Mouse (Mus musculus) MEL-GATA-1-ER (cell line): ENCODE measurements around the gene Tmem182.

Experiments used
- DNase-seq: peaks from one replicate; pipeline ENCODE4 v3.0.0-alpha.2; 2012; ENCODE audit warnings: low read depth; ENCODE audit errors: extremely low read depth

Gene Tmem182

GRCm38 (mm10) chr1:40865043-40865442, 59.6 kb downstream of the Tmem182 start:
- DNase-seq = no peak

- DNase-seq = no peak
These were observed 61.7 kb downstream of the Tmem182 start for GRCm38 (mm10) chr1:40867106-40867505.

- no peak for DNase-seq
These were observed 62.2 kb downstream of the Tmem182 start for GRCm38 (mm10) chr1:40867651-40868050.

GRCm38 (mm10) chr1:40873760-40874455, 68.5 kb downstream of the Tmem182 start:
- DNase-seq = no peak

GRCm38 (mm10) chr1:40874456-40875375, 69.3 kb downstream of the Tmem182 start:
- no peak for DNase-seq

GRCm38 (mm10) chr1:40879051-40879450, 73.7 kb downstream of the Tmem182 start:
- DNase-seq = no peak

- DNase-seq = no peak
These were observed 74.1 kb downstream of the Tmem182 start for GRCm38 (mm10) chr1:40879526-40879925.

GRCm38 (mm10) chr1:40880527-40880926, 75.1 kb downstream of the Tmem182 start:
- DNase-seq = no peak

- no peak for DNase-seq
These were observed 78.5 kb downstream of the Tmem182 start for GRCm38 (mm10) chr1:40883856-40884255.

- DNase-seq = no peak
These were observed 79.5 kb downstream of the Tmem182 start for GRCm38 (mm10) chr1:40884943-40885342.

- no peak for DNase-seq
These were observed 82.3 kb downstream of the Tmem182 start for GRCm38 (mm10) chr1:40887673-40888072.

GRCm38 (mm10) chr1:40888396-40889040, 83.1 kb downstream of the Tmem182 start:
- no peak for DNase-seq

- DNase-seq = no peak
These were observed 84.2 kb downstream of the Tmem182 start for GRCm38 (mm10) chr1:40889617-40890016.

GRCm38 (mm10) chr1:40890246-40890645, 84.8 kb downstream of the Tmem182 start:
- DNase-seq = no peak

GRCm38 (mm10) chr1:40903712-40904111, 98.3 kb downstream of the Tmem182 start:
- no peak for DNase-seq
